Mouse (Mus musculus): ENCODE measurements at regions not wholly inside any gene's neighbourhood (a gene's known extent, or its start where the extent isn't known, plus 50 kb on each side); places are given as distances from the start of the nearest gene placed in this dataset.
A peak's percentile ranks its signal among the peaks of the same experiment; 100 is the strongest.
"Not testable (repeated sequence)": the region's sequence is repeated elsewhere in the genome, so short reads cannot be mapped to it uniquely, and the experiment has no call there.

- peak in 1 of 2 experiments; percentile 3 for DNase-seq
Observed at GRCm38 (mm10) chr12:22156467-22157037, 739.1 kb upstream of the Ywhaq start.

GRCm38 (mm10) chr12:22155341-22155740 lies 737.9 kb upstream of the Ywhaq start:
- DNase-seq = not testable (repeated sequence)

Measured in thymus, postnatal 36 days (tissue).